Mouse (Mus musculus): ENCODE measurements around the gene Scaf8.
"Not testable (repeated sequence)": the region's sequence is repeated elsewhere in the genome, so short reads cannot be mapped to it uniquely, and the experiment has no call there.

GRCm38 (mm10) chr17:3180425-3180945 is 65.7 kb downstream of the Scaf8 start:
- TF ChIP-seq TAL1, GATA1 (IDR thresholded peaks at IDR 0.05; ENCODE audit: low read length): not testable (repeated sequence)

Measured in erythroblast, embryonic 14.5 days (primary cell).